Mouse (Mus musculus) midbrain, embryonic 11.5 days (tissue): ENCODE data around the gene Sox5. TPM values are rescaled to one million over a fixed set of nuclear protein-coding genes. Genes with fewer than 3 reads are reported as not detected.

Experiments
- ATAC-seq: fragments of 200-750 bp; cut with Nextera tagmentation; 2 replicates; pipeline ENCODE4 v1.8.0; 2017; ENCODE audit warnings: moderate TSS enrichment, moderate library complexity; ENCODE audit not compliant: low FRiP score
- DNase-seq: peaks from one replicate; pipeline ENCODE4 v3.0.0; 2015; ENCODE audit warnings: low spot score; ENCODE audit errors: missing footprints
- H3K27ac ChIP-seq: fragments of 300-500 bp; sonication (generic); 2 replicates; pipeline ENCODE4 v1.5.1; 2014; ENCODE audit warnings: low read depth, low read length
- H3K27me3 ChIP-seq: fragments of 300-500 bp; sonication (generic); 2 replicates; pipeline ENCODE4 v1.6.1; 2014; ENCODE audit warnings: mild to moderate bottlenecking, low read length, moderate library complexity, mixed read lengths; ENCODE audit not compliant: control insufficient read depth, insufficient read depth
- H3K36me3 ChIP-seq: fragments of 300-500 bp; sonication (generic); 2 replicates; pipeline ENCODE4 v1.6.1; 2014; ENCODE audit warnings: mild to moderate bottlenecking, low read length, moderate library complexity, mixed read lengths; ENCODE audit not compliant: control insufficient read depth, insufficient read depth
- H3K4me1 ChIP-seq: fragments of 300-500 bp; sonication (generic); 2 replicates; pipeline ENCODE4 v1.6.1; 2014; ENCODE audit warnings: low read length; ENCODE audit not compliant: control insufficient read depth, insufficient read depth
- H3K4me2 ChIP-seq: fragments of 300-500 bp; sonication (generic); 2 replicates; pipeline ENCODE4 v1.6.1; 2014; ENCODE audit warnings: mild to moderate bottlenecking, moderate library complexity
- H3K4me3 ChIP-seq: fragments of 300-500 bp; sonication (generic); 2 replicates; pipeline ENCODE4 v1.5.1; 2014; ENCODE audit warnings: low read depth, low read length
- H3K9ac ChIP-seq: fragments of 300-500 bp; sonication (generic); 2 replicates; pipeline ENCODE4 v1.6.1; 2014; ENCODE audit warnings: low read length
- H3K9me3 ChIP-seq: fragments of 300-500 bp; sonication (generic); 2 replicates; pipeline ENCODE4 v1.6.1; 2016; ENCODE audit warnings: low read length; ENCODE audit not compliant: control insufficient read depth
- WGBS: fragments of 180-500 bp; shearing (Covaris S2); extraction: QIAGEN DNeasy Blood & Tissue Kit; methylation state at CpG from one replicate; pipeline ENCODE4 v1.1.7; 2014; 5-methylcytosine and 5-hydroxymethylcytosine counted together
- polyA plus RNA-seq: library from polyadenylated mRNA; unstranded; fragments of >200 nt; fragmentation: Nextera tagmentation; extraction: Ambion mirVana; gene quantifications from 2 replicates; pipeline ENCODE4 v1.2.1, GENCODE M21; 2014

Sox5 gene
- polyA plus RNA-seq, 1 experiment from 2014 or later, result 23.0 TPM

DNA sequence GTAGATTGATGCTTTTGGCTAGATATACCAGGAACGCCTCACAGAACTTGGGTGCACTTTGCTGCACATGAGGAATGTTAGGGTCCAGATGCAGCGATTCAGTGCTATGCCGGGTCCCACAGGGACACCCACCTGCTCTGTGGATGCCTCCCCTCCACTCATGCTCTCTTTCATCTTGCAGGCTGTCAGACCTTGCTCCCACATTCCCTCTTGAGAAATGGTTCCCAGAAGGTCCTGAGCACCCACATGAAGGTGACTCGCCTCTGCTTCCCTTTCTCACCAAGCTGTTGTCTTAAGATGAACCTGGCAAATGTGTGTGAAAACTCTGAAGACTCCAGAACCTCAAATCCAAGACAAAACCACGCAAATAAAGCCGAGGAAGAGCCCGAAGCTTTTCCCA lies 704.0 kb downstream of the Sox5 start:
- H3K27me3 ChIP-seq, result no peaks in the 10 kb centered on the region; the same call in 1 of the 2 replicates
- H3K4me2 ChIP-seq, result no peak overlapping the region
- ATAC-seq (no peak), DNase-seq (peak; percentile 62)
- no peak overlapping the region for H3K4me3 ChIP-seq
- H3K4me1 ChIP-seq, result no peaks in the 10 kb centered on the region
- no peak overlapping the region for H3K27ac ChIP-seq
- H3K36me3 ChIP-seq, result no peaks in the 10 kb centered on the region
- no peak overlapping the region for H3K9ac ChIP-seq
- no peaks in the 10 kb centered on the region for H3K9me3 ChIP-seq
- 89% methylated on average over 7 of the region's 7 CpGs for WGBS

DNA sequence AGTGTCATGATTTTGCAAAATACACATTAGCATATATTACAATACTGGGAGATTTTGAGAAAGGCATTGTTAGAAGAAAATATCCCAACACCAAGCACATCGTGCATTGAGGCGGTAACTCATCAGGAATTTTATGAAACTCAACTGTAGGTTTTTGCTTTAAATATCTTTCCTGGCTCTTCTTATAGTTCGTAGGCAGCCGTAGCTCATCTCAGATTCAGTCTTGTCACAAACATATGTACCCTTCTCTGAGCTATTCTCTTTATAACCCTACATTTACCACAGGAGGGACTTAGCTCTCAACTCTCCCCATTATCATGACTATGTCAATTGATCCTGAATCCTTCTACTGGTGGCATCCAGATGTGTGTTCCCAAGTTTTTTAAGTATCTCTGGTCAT lies 705.4 kb downstream of the Sox5 start:
- no peaks in the 10 kb centered on the region; the same call in 1 of the 2 replicates for H3K27me3 ChIP-seq
- WGBS, result 98% methylated on average over 4 of the region's 4 CpGs
- H3K9ac ChIP-seq, result no peak overlapping the region

GRCm38 (mm10) chr6:144075327-144075941 lies 706.3 kb downstream of the Sox5 start:
- H3K4me2 ChIP-seq, result no peak overlapping the region
- no peak overlapping the region for H3K4me3 ChIP-seq
- ATAC-seq (no peak), DNase-seq (no peak)
- no peaks in the 10 kb centered on the region for H3K4me1 ChIP-seq
- no peak overlapping the region for H3K9ac ChIP-seq
- H3K27me3 ChIP-seq, result no peaks in the 10 kb centered on the region; the same call in 1 of the 2 replicates
- H3K27ac ChIP-seq, result no peak overlapping the region
- H3K36me3 ChIP-seq, result no peaks in the 10 kb centered on the region
- no peaks in the 10 kb centered on the region for H3K9me3 ChIP-seq
- 90% methylated on average over 12 of the region's 12 CpGs for WGBS

More for the DNA sequence above, 705.4 kb downstream of the Sox5 start:
- Histone ChIP-seq H3K36me3 (no peaks in the 10 kb centered on the region), H3K27ac (no peak overlapping the region), H3K4me2 (no peak overlapping the region), H3K4me1 (no peaks in the 10 kb centered on the region), H3K4me3 (no peak overlapping the region), H3K9me3 (no peaks in the 10 kb centered on the region)
- DNase-seq (no peak), ATAC-seq (no peak)

GRCm38 (mm10) chr6:144074826-144075225 lies 707.0 kb downstream of the Sox5 start:
- H3K4me3 ChIP-seq, result no peak overlapping the region
- H3K9me3 ChIP-seq, result no peaks in the 10 kb centered on the region
- H3K9ac ChIP-seq, result no peak overlapping the region
- ATAC-seq (no peak), DNase-seq (peak; percentile 64)
- no peak overlapping the region for H3K27ac ChIP-seq
- H3K4me2 ChIP-seq, result no peak overlapping the region
- no peaks in the 10 kb centered on the region for H3K36me3 ChIP-seq
- H3K27me3 ChIP-seq, result no peaks in the 10 kb centered on the region; the same call in 1 of the 2 replicates
- 74% methylated on average over 9 of the region's 9 CpGs for WGBS
- H3K4me1 ChIP-seq, result no peaks in the 10 kb centered on the region

- 94% methylated on average over 5 of the region's 5 CpGs for WGBS
- no peak for ATAC-seq
- H3K4me2 ChIP-seq, result no peak overlapping the region
Measured at GRCm38 (mm10) chr6:144070461-144070860, 711.3 kb downstream of the Sox5 start.

DNA sequence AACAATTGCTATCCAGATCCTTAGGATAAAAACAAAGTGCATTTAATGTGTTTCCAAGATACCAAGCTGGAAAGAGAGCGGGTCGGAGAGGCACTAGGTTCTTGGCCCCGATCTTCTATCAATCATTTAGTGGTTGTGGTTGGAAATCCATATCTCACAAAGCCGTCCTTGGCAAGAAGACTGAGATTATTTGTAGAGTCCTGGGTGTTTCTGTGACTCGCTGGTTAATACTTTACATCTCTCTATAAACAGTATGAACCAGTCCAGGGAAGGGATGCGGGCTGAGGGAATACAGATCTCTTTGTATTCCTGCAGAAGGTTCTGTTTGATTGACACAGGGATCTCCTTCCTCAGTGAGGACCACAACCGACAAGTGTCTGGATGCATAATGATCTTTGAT lies 714.3 kb downstream of the Sox5 start:
- WGBS, result 92% methylated on average over 7 of the region's 7 CpGs
- no peaks in the 10 kb centered on the region for H3K9me3 ChIP-seq
- DNase-seq (peak; percentile 69), ATAC-seq (no peak)
- H3K4me3 ChIP-seq, result no peak overlapping the region
- H3K4me2 ChIP-seq, result no peak overlapping the region
- H3K36me3 ChIP-seq, result no peaks in the 10 kb centered on the region
- no peak overlapping the region for H3K9ac ChIP-seq
- H3K27ac ChIP-seq, result no peak overlapping the region
- no peaks in the 10 kb centered on the region for H3K4me1 ChIP-seq
- no peaks in the 10 kb centered on the region for H3K27me3 ChIP-seq

More at GRCm38 (mm10) chr6:144070461-144070860, 711.3 kb downstream of the Sox5 start:
- Histone ChIP-seq H3K27ac (no peak overlapping the region), H3K27me3 (no peaks in the 10 kb centered on the region), H3K9ac (no peak overlapping the region), H3K4me1 (no peaks in the 10 kb centered on the region), H3K36me3 (no peaks in the 10 kb centered on the region), H3K4me3 (no peak overlapping the region), H3K9me3 (no peaks in the 10 kb centered on the region)
- no peak for DNase-seq

DNA sequence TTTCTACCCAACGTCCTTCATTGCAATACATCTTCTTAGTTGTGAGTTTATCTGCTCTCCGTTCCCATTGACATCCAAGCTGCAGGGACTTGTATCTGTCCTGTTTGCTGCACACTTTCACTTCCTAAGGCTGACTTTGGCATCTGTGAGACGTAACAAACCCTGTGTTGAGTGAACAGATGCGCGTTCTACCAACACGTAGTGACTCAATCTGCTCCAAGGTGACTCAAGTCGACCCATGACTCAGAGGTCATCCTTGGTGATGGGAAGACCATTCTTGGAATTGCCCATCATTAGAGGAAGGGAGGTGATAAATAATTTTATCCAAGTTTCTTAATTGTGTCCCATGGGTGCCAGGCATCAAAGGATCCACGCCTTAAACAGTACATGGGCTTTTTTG lies 719.3 kb downstream of the Sox5 start:
- Histone ChIP-seq H3K4me3 (no peak overlapping the region), H3K9ac (no peak overlapping the region), H3K9me3 (no peaks in the 10 kb centered on the region), H3K4me1 (no peaks in the 10 kb centered on the region), H3K4me2 (no peak overlapping the region), H3K27me3 (no peaks in the 10 kb centered on the region), H3K36me3 (no peaks in the 10 kb centered on the region), H3K27ac (no peak overlapping the region)
- no peak for ATAC-seq
- DNase-seq, result peak; percentile 57
- 95% methylated on average over 8 of the region's 8 CpGs for WGBS

- Histone ChIP-seq H3K9ac (no peak overlapping the region), H3K27ac (no peak overlapping the region), H3K4me3 (no peak overlapping the region), H3K27me3 (no peaks in the 10 kb centered on the region), H3K36me3 (no peaks in the 10 kb centered on the region), H3K4me1 (no peaks in the 10 kb centered on the region), H3K9me3 (no peaks in the 10 kb centered on the region), H3K4me2 (no peak overlapping the region)
- 93% methylated on average over 8 of the region's 8 CpGs for WGBS
- DNase-seq (peak; percentile 45), ATAC-seq (no peak)
Measured at GRCm38 (mm10) chr6:144061814-144062213, 720.0 kb downstream of the Sox5 start.

GRCm38 (mm10) chr6:144057098-144057632 lies 724.6 kb downstream of the Sox5 start:
- Histone ChIP-seq H3K4me2 (no peak overlapping the region), H3K9me3 (no peaks in the 10 kb centered on the region), H3K36me3 (no peaks in the 10 kb centered on the region), H3K4me3 (no peak overlapping the region), H3K9ac (no peak overlapping the region), H3K27me3 (no peaks in the 10 kb centered on the region), H3K4me1 (no peaks in the 10 kb centered on the region), H3K27ac (no peak overlapping the region)
- no peak for ATAC-seq
- WGBS, result 92% methylated on average over 14 of the region's 14 CpGs
- no peak for DNase-seq
